In the genomic region with DNA sequence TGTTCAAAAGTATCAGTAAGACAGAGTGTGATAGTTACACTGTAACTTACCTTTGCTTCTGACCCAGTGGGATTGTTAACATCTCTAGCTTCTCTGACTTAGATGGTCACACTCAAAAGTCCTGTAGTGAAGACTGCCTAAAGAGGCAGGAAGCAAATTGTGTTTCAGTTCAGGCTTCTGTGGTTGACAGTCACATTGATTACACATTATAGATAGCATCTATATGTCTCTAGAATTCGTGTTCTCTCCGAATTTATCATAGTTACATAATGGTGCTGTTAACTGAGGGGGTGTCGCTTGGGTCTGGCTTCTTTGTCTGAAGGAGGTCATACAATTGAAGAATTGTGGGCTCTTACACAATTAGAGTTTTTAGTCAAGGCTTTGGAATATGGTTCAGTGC, we compare ENCODE assay signal across 10 mouse cellular contexts. TPM values are rescaled to one million over a fixed set of nuclear protein-coding genes. Genes with fewer than 3 reads are reported as not detected.
A peak's percentile ranks its signal among the peaks of the same experiment; 100 is the strongest.
DNase-seq lines count a peak whose midpoint lies in the region; ATAC-seq and TF ChIP-seq lines count a peak whose summit lies in the region.
"Had no signal": no experiment of that assay in that cellular context is flagged by ENCODE, and none has a peak within 500 bp of the region (broad histone marks: within the 10 kb centered on the region; RNA-seq: fewer than 3 reads in every experiment).

No protein-coding gene starts in this region.

- peak overlapping the region; percentile 39 for H3K9ac ChIP-seq in liver, adult 2 months (ENCODE audit: low read depth, low read length)
- peak overlapping the region; percentile 36; the same call in 1 of the 2 replicates for H3K9ac ChIP-seq in limb, embryonic 11.5 days (ENCODE audit: low read length)
- 0 out of 2 replicates have a peak overlapping the region, but pooled peaks have one; percentile 18 for H3K9ac ChIP-seq in neural tube, embryonic 14.5 days (replicated peaks; ENCODE audit: low read depth, low read length)

- 7% methylated on average over 3 of the region's 3 CpGs for WGBS in liver, adult 2 months
- WGBS in limb, embryonic 11.5 days, result 70% methylated on average over 3 of the region's 3 CpGs
- 37% methylated on average over 3 of the region's 3 CpGs for whole genome bisulfite sequencing in neural tube, embryonic 14.5 days

- H3K36me3 ChIP-seq in liver, adult 2 months (ENCODE audit: control insufficient read depth, insufficient read depth, low read length), result peaks cover 31% of the 10 kb centered on the region
- H3K36me3 ChIP-seq in limb, embryonic 11.5 days (ENCODE audit: control insufficient read depth, insufficient read depth, low read length), result peaks cover 5% of the 10 kb centered on the region; the same call in 1 of the 2 replicates
- H3K36me3 ChIP-seq in neural tube, embryonic 14.5 days (ENCODE audit: control insufficient read depth, insufficient read depth, low read length), result no peaks in the 10 kb centered on the region; the same call in 1 of the 2 replicates

- H3K4me3 ChIP-seq in liver, adult 2 months (ENCODE audit: insufficient read depth, low read depth, low read length), result peak overlapping the region; percentile 59; the same call in 1 of the 2 replicates
- H3K4me3 ChIP-seq in embryonic fibroblast, embryonic 13.5 days (ENCODE audit: insufficient read depth, low read length), result peak overlapping the region; percentile 83
- H3K4me3 ChIP-seq in limb, embryonic 11.5 days (ENCODE audit: low read depth, low read length), result peak overlapping the region; percentile 100
- H3K4me3 ChIP-seq in neural tube, embryonic 14.5 days (ENCODE audit: low read depth, low read length), result peak overlapping the region; percentile 100

- no peak for TF ChIP-seq CTCF in liver, adult 2 months (IDR thresholded peaks at IDR 0.05; ENCODE audit: low read depth, low read length)
- TF ChIP-seq CTCF in embryonic fibroblast, embryonic 13.5 days (IDR thresholded peaks at IDR 0.05; ENCODE audit: borderline replicate concordance, insufficient read depth, low read length), result no peak

- no peak overlapping the region for H3K27ac ChIP-seq in liver, adult 2 months (replicated peaks; ENCODE audit: insufficient read depth, low read depth, low read length)
- H3K27ac ChIP-seq in embryonic fibroblast, embryonic 13.5 days (ENCODE audit: insufficient read depth, low read length), result no peak overlapping the region
- H3K27ac ChIP-seq in limb, embryonic 11.5 days (replicated peaks; ENCODE audit: low read depth, low read length), result no peak overlapping the region
- no peak overlapping the region for H3K27ac ChIP-seq in neural tube, embryonic 14.5 days (ENCODE audit: low read depth, low read length)

- H3K4me1 ChIP-seq in liver, adult 2 months (ENCODE audit: control insufficient read depth, insufficient read depth, low read length), result peaks cover 23% of the 10 kb centered on the region
- peaks cover 8% of the 10 kb centered on the region for H3K4me1 ChIP-seq in embryonic fibroblast, embryonic 13.5 days (ENCODE audit: control insufficient read depth, insufficient read depth, low read length)
- H3K4me1 ChIP-seq in limb, embryonic 11.5 days (ENCODE audit: control insufficient read depth, insufficient read depth, low read length), result peaks cover 6% of the 10 kb centered on the region; the same call in 1 of the 2 replicates
- peaks cover 22% of the 10 kb centered on the region for H3K4me1 ChIP-seq in neural tube, embryonic 14.5 days (ENCODE audit: control insufficient read depth, insufficient read depth, low read length)

- H3K9me3 ChIP-seq in limb, embryonic 11.5 days (ENCODE audit: control insufficient read depth, low read length), result no peaks in the 10 kb centered on the region
- H3K9me3 ChIP-seq in neural tube, embryonic 14.5 days (ENCODE audit: control insufficient read depth, low read length), result no peaks in the 10 kb centered on the region

- peak; percentile 50 for DNase-seq in liver, adult 2 months (ENCODE audit: extremely low read depth, low read depth, low spot score)
- DNase-seq in liver, result no peak
- no peak for DNase-seq in limb, embryonic 11.5 days (ENCODE audit: low spot score)
- DNase-seq in frontal cortex, postnatal 10 days (ENCODE audit: low spot score in 2 of 2), result no peak
- DNase-seq in left cerebral cortex, postnatal 10 days (ENCODE audit: extremely low spot score in 1 of 2, low spot score in 2 of 2), result no peak
- DNase-seq: retina, postnatal 1 day had no signal

- H3K79me2 ChIP-seq in liver, adult 2 months (ENCODE audit: control insufficient read depth, insufficient read depth, low read length), result peaks cover 30% of the 10 kb centered on the region

- TF ChIP-seq POLR2A in liver, adult 2 months (IDR thresholded peaks at IDR 0.05; ENCODE audit: extremely low read depth, insufficient read depth, low read length), result no peak
- no peak for TF ChIP-seq POLR2A in embryonic fibroblast, embryonic 13.5 days (IDR thresholded peaks at IDR 0.05; ENCODE audit: low read depth, low read length)

- peak overlapping the region; percentile 64 for H3K4me2 ChIP-seq in limb, embryonic 11.5 days (ENCODE audit: low read depth, severe bottlenecking)
- peak overlapping the region; percentile 52 for H3K4me2 ChIP-seq in neural tube, embryonic 14.5 days (ENCODE audit: low read depth, low read length)

- no peaks in the 10 kb centered on the region for H3K27me3 ChIP-seq in liver, adult 2 months (ENCODE audit: control insufficient read depth, insufficient read depth, low read length)
- H3K27me3 ChIP-seq in limb, embryonic 11.5 days (ENCODE audit: control insufficient read depth, insufficient read depth, low read length), result no peaks in the 10 kb centered on the region
- H3K27me3 ChIP-seq in neural tube, embryonic 14.5 days (ENCODE audit: control insufficient read depth, insufficient read depth, low read length), result 0 out of 2 replicates have a peak, but pooled peaks cover 3% of the 10 kb centered on the region

- intact Hi-C loops in left cerebral cortex, postnatal 10 days (cut with DNase I), result no loop called here

- no peak for ATAC-seq in limb, embryonic 11.5 days (ENCODE audit: insufficient number of reproducible peaks, low FRiP score, low TSS enrichment, low read depth)
- ATAC-seq in neural tube, embryonic 14.5 days (ENCODE audit: low read depth), result no peak
- ATAC-seq in monocyte, adult 5-6 weeks (replicated peaks; ENCODE audit: insufficient number of reproducible peaks, low FRiP score, low TSS enrichment, poor library complexity, severe bottlenecking), result no peak

RNA-seq across cellular contexts. Expression of gene Catsper2, which starts 1.5 kb away (rescaled TPM):
- 1.3 and 2.9 TPM in 2 replicates for total RNA-seq in liver, adult 2 months (2014; rRNA removed)
- polyA plus RNA-seq in liver, adult 2 months (2012; rRNA removed), result 1.3 and 2.5 TPM in 2 replicates
- polyA plus RNA-seq in embryonic fibroblast, embryonic 13.5 days (2011; ENCODE audit: insufficient read length, low read depth, missing spikeins), result 1.5 and 2.8 TPM in 2 replicates
- 1.7 and 2.0 TPM in 2 replicates for polyA plus RNA-seq in limb, embryonic 11.5 days (2014; fragmentation: Nextera tagmentation; extraction: Ambion mirVana)
- polyA plus RNA-seq in neural tube, embryonic 14.5 days (2014; fragmentation: Nextera tagmentation; extraction: Ambion mirVana), result 4.8 and 7.8 TPM in 2 replicates
- 1 to 10 TPM; 4.5 to 4.8 TPM for total RNA-seq in left cerebral cortex, postnatal 10 days (2021)
- 2.6 to 2.7 TPM in 2 of 3 replicates, not detected in the other for total RNA-seq in monocyte, adult 5-6 weeks (2017)

RNA-seq across cellular contexts. Expression of gene Pdia3, which starts 1.5 kb away (rescaled TPM):
- 193 and 226 TPM in 2 replicates for total RNA-seq in liver, adult 2 months (2014; rRNA removed)
- 412 and 434 TPM in 2 replicates for polyA plus RNA-seq in liver, adult 2 months (2012; rRNA removed)
- 1,111 and 1,129 TPM in 2 replicates for polyA plus RNA-seq in embryonic fibroblast, embryonic 13.5 days (2011; ENCODE audit: insufficient read length, low read depth, missing spikeins)
- 540 and 632 TPM in 2 replicates for polyA plus RNA-seq in limb, embryonic 11.5 days (2014; fragmentation: Nextera tagmentation; extraction: Ambion mirVana)
- 219 and 309 TPM in 2 replicates for polyA plus RNA-seq in neural tube, embryonic 14.5 days (2014; fragmentation: Nextera tagmentation; extraction: Ambion mirVana)
- 100 to 1,000 TPM; 198 to 214 TPM for total RNA-seq in left cerebral cortex, postnatal 10 days (2021)
- total RNA-seq in monocyte, adult 5-6 weeks (2017), result 151 to 226 TPM (median 182 TPM) in 3 replicates

RNA-seq across cellular contexts. Expression of gene Strc, which starts 28.1 kb away (rescaled TPM):
- not detected in 2 replicates for total RNA-seq in liver, adult 2 months (2014; rRNA removed)
- not detected in 2 replicates for polyA plus RNA-seq in liver, adult 2 months (2012; rRNA removed)
- polyA plus RNA-seq in embryonic fibroblast, embryonic 13.5 days (2011; ENCODE audit: insufficient read length, low read depth, missing spikeins), result not detected in 2 replicates
- not detected in 2 replicates for polyA plus RNA-seq in limb, embryonic 11.5 days (2014; fragmentation: Nextera tagmentation; extraction: Ambion mirVana)
- not detected in 2 replicates for polyA plus RNA-seq in neural tube, embryonic 14.5 days (2014; fragmentation: Nextera tagmentation; extraction: Ambion mirVana)
- not detected for total RNA-seq in left cerebral cortex, postnatal 10 days (2021)
- total RNA-seq in monocyte, adult 5-6 weeks (2017), result not detected in 3 replicates

RNA-seq across cellular contexts. Expression of gene Ell3, which starts 29.0 kb away (rescaled TPM):
- 3.2 and 6.0 TPM in 2 replicates for total RNA-seq in liver, adult 2 months (2014; rRNA removed)
- 1.9 and 2.2 TPM in 2 replicates for polyA plus RNA-seq in liver, adult 2 months (2012; rRNA removed)
- polyA plus RNA-seq in embryonic fibroblast, embryonic 13.5 days (2011; ENCODE audit: insufficient read length, low read depth, missing spikeins), result not detected in 2 replicates
- polyA plus RNA-seq in limb, embryonic 11.5 days (2014; fragmentation: Nextera tagmentation; extraction: Ambion mirVana), result 9.6 and 9.7 TPM in 2 replicates
- 1.2 and 2.1 TPM in 2 replicates for polyA plus RNA-seq in neural tube, embryonic 14.5 days (2014; fragmentation: Nextera tagmentation; extraction: Ambion mirVana)
- not detected for total RNA-seq in left cerebral cortex, postnatal 10 days (2021)
- total RNA-seq in monocyte, adult 5-6 weeks (2017), result 1.8 to 4.3 TPM (median 3.0 TPM) in 3 replicates
- total RNA-seq: gastrocnemius, adult 18-20 months had no signal

RNA-seq across cellular contexts. Expression of gene Serf2, which starts 33.9 kb away (rescaled TPM):
- 56.6 and 81.7 TPM in 2 replicates for total RNA-seq in liver, adult 2 months (2014; rRNA removed)
- polyA plus RNA-seq in liver, adult 2 months (2012; rRNA removed), result 200 and 211 TPM in 2 replicates
- 553 and 625 TPM in 2 replicates for polyA plus RNA-seq in embryonic fibroblast, embryonic 13.5 days (2011; ENCODE audit: insufficient read length, low read depth, missing spikeins)
- polyA plus RNA-seq in limb, embryonic 11.5 days (2014; fragmentation: Nextera tagmentation; extraction: Ambion mirVana), result 538 and 540 TPM in 2 replicates
- polyA plus RNA-seq in neural tube, embryonic 14.5 days (2014; fragmentation: Nextera tagmentation; extraction: Ambion mirVana), result 303 and 333 TPM in 2 replicates
- 100 to 1,000 TPM; 129 to 153 TPM for total RNA-seq in left cerebral cortex, postnatal 10 days (2021)
- 152 to 251 TPM (median 235 TPM) in 3 replicates for total RNA-seq in monocyte, adult 5-6 weeks (2017)
